Mouse (Mus musculus) MEL (cell line): ENCODE measurements at regions not wholly inside any gene's neighbourhood (a gene's known extent, or its start where the extent isn't known, plus 50 kb on each side); places are given as distances from the start of the nearest gene placed in this dataset.

Experiments
- DNase-seq: peaks from one replicate; pipeline ENCODE4 v3.0.0; 2011; ENCODE audit warnings: low read depth, low spot score
- H3K27ac ChIP-seq: 2 replicates; pipeline ENCODE4 v1.5.1; 2012; ENCODE audit warnings: low read depth, mild to moderate bottlenecking, control low read depth, low read length, moderate library complexity; ENCODE audit not compliant: control insufficient read depth
- H3K27me3 ChIP-seq, 2 experiments: fragments of 150-350 bp in 1 of 2; sonication (generic) in 1 of 2; 2 replicates each; pipeline ENCODE4 v1.6.1; 2012; ENCODE audit warnings: low read length in 2 of 2, mild to moderate bottlenecking in 2 of 2, improper control_type of control experiment in 1 of 2, moderate library complexity in 1 of 2; ENCODE audit not compliant: insufficient read depth in 2 of 2, control insufficient read depth in 1 of 2
- H3K36me3 ChIP-seq, 2 experiments: 2 replicates each; pipeline ENCODE4 v1.6.1; 2012 to 2014; ENCODE audit warnings: low read length in 2 of 2, improper control_type of control experiment in 1 of 2, inconsistent platforms in 1 of 2, mild to moderate bottlenecking in 1 of 2; ENCODE audit not compliant: insufficient read depth in 2 of 2, control insufficient read depth in 1 of 2
- H3K4me1 ChIP-seq, 2 experiments: fragments of 150-350 bp in 1 of 2; sonication (generic) in 1 of 2; 2 replicates each; pipeline ENCODE4 v1.6.1; 2012; ENCODE audit warnings: low read length in 2 of 2, improper control_type of control experiment in 1 of 2, mild to moderate bottlenecking in 1 of 2; ENCODE audit not compliant: insufficient read depth in 2 of 2, control insufficient read depth in 1 of 2
- H3K4me3 ChIP-seq, 2 experiments: fragments of 150-350 bp in 1 of 2; sonication (generic) in 1 of 2; 2 replicates each; pipeline ENCODE4 v1.5.1; 2012; ENCODE audit warnings: low read depth in 2 of 2, low read length in 2 of 2, mild to moderate bottlenecking in 2 of 2, moderate library complexity in 2 of 2, control low read depth in 1 of 2, improper control_type of control experiment in 1 of 2; ENCODE audit not compliant: control insufficient read depth in 1 of 2, insufficient read depth in 1 of 2
- H3K79me2 ChIP-seq: 2 replicates; pipeline ENCODE4 v1.6.1; 2012; ENCODE audit warnings: mild to moderate bottlenecking, low read length, moderate library complexity; ENCODE audit not compliant: control insufficient read depth, poor library complexity, insufficient read depth
- H3K9ac ChIP-seq: 2 replicates; pipeline ENCODE4 v1.6.1; 2012; ENCODE audit warnings: low read depth, mild to moderate bottlenecking, control low read depth, low read length, moderate library complexity; ENCODE audit not compliant: control insufficient read depth, poor library complexity, severe bottlenecking
- H3K9me3 ChIP-seq: fragments of 150-350 bp; sonication (generic); replicated peaks from 2 replicates; pipeline ENCODE4 v1.6.1; 2012; ENCODE audit warnings: mild to moderate bottlenecking, low read length, improper control_type of control experiment, moderate library complexity; ENCODE audit not compliant: insufficient read depth
- BHLHE40 ChIP-seq: IDR thresholded peaks from 2 replicates; pipeline ENCODE4 v1.6.1; 2012; ENCODE audit warnings: low read depth, mild to moderate bottlenecking, inconsistent platforms, low read length, improper control_type of control experiment, borderline replicate concordance
- CHD2 ChIP-seq: IDR thresholded peaks from 2 replicates; pipeline ENCODE4 v1.6.1; 2011; ENCODE audit warnings: low read length, improper control_type of control experiment
- CTCF ChIP-seq, 3 experiments: IDR thresholded peaks in 2 of 3; conservative IDR thresholded peaks in 1 of 3; 2 replicates each; pipeline ENCODE4 v1.5.1; 2011 to 2012; ENCODE audit warnings: low read length in 3 of 3, low read depth in 2 of 3, mild to moderate bottlenecking in 2 of 3, improper control_type of control experiment in 1 of 3, inconsistent platforms in 1 of 3, mixed read lengths in 1 of 3, moderate library complexity in 1 of 3; ENCODE audit not compliant: control insufficient read depth in 1 of 3, insufficient read depth in 1 of 3, poor library complexity in 1 of 3, severe bottlenecking in 1 of 3
- GABPA ChIP-seq: IDR thresholded peaks from 2 replicates; pipeline ENCODE4 v1.6.1; 2012; ENCODE audit warnings: low read depth, mild to moderate bottlenecking, inconsistent platforms, low read length, improper control_type of control experiment, moderate library complexity
- GATA1 ChIP-seq: IDR thresholded peaks from 2 replicates; pipeline ENCODE4 v1.6.1; 2011; ENCODE audit warnings: low read depth, low read length, improper control_type of control experiment
- HCFC1 ChIP-seq: IDR thresholded peaks from 2 replicates; pipeline ENCODE4 v1.6.1; 2012; ENCODE audit warnings: low read depth, mild to moderate bottlenecking, inconsistent platforms, low read length, improper control_type of control experiment, moderate library complexity
- JUND ChIP-seq: IDR thresholded peaks from 2 replicates; pipeline ENCODE4 v1.6.1; 2011; ENCODE audit warnings: low read depth, mild to moderate bottlenecking, improper control_type of control experiment, low read length
- MAFK ChIP-seq: IDR thresholded peaks from 2 replicates; pipeline ENCODE4 v1.6.1; 2011; ENCODE audit warnings: low read depth, mild to moderate bottlenecking, low read length, improper control_type of control experiment, borderline replicate concordance
- MAX ChIP-seq: IDR thresholded peaks from 2 replicates; pipeline ENCODE4 v1.6.1; 2011; ENCODE audit warnings: low read length, improper control_type of control experiment
- NRF1 ChIP-seq: IDR thresholded peaks from 2 replicates; pipeline ENCODE4 v1.6.1; 2014; ENCODE audit warnings: low read depth, mild to moderate bottlenecking, inconsistent platforms, low read length, improper control_type of control experiment, moderate library complexity; ENCODE audit not compliant: poor library complexity, insufficient read depth, severe bottlenecking
- POLR2A ChIP-seq, 2 experiments: IDR thresholded peaks; 2 replicates each; pipeline ENCODE4 v1.6.1; 2011 to 2012; ENCODE audit warnings: low read length in 2 of 2, mild to moderate bottlenecking in 2 of 2, control low read depth in 1 of 2, improper control_type of control experiment in 1 of 2, low read depth in 1 of 2, moderate library complexity in 1 of 2; ENCODE audit not compliant: control insufficient read depth in 1 of 2, insufficient read depth in 1 of 2, poor library complexity in 1 of 2
- POLR2AphosphoS2 ChIP-seq: IDR thresholded peaks from 2 replicates; pipeline ENCODE4 v1.6.1; 2011; ENCODE audit warnings: low read length, improper control_type of control experiment
- SIN3A ChIP-seq: IDR thresholded peaks from 2 replicates; pipeline ENCODE4 v1.6.1; 2012; ENCODE audit warnings: low read length, improper control_type of control experiment, inconsistent platforms
- TBP ChIP-seq: IDR thresholded peaks from 2 replicates; pipeline ENCODE4 v1.8.0; 2011; ENCODE audit warnings: low read depth, low read length, improper control_type of control experiment
- TCF12 ChIP-seq: IDR thresholded peaks from 2 replicates; pipeline ENCODE4 v1.6.1; 2014; ENCODE audit warnings: low read depth, mild to moderate bottlenecking, inconsistent platforms, low read length, improper control_type of control experiment, moderate library complexity
- UBTF ChIP-seq: IDR thresholded peaks from 2 replicates; pipeline ENCODE4 v1.6.1; 2012; ENCODE audit warnings: low read depth, mild to moderate bottlenecking, inconsistent platforms, low read length, improper control_type of control experiment, moderate library complexity, borderline replicate concordance; ENCODE audit not compliant: insufficient read depth
- USF1 ChIP-seq: IDR thresholded peaks from 2 replicates; pipeline ENCODE4 v1.6.1; 2014; ENCODE audit warnings: low read depth, mild to moderate bottlenecking, inconsistent platforms, low read length, improper control_type of control experiment, moderate library complexity
- ZC3H11A ChIP-seq: IDR thresholded peaks from 2 replicates; pipeline ENCODE4 v1.6.1; 2012; ENCODE audit warnings: low read depth, mild to moderate bottlenecking, inconsistent platforms, low read length, improper control_type of control experiment

DNA sequence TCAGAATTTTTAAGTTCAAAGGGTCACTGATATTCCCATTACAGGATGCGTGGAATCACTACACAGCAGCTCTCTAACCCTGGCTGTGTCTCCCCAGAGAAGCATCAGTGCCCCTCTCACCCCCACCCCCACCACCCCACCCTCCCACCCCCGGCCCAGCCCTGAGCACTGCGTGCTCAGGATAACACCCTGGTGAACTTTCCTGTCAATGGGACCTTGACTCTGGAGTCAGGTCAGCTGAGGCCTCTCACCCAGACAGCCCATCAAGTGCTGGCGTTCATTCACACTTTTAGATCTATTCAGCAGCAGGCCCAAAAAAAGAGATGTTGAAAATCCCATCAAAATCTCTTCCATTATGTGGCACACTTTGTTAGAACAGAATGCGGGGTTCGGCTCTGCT is 148.6 kb upstream of the Lef1 start:
- H3K27me3 ChIP-seq = no peaks in the 10 kb centered on the region
- no peaks in the 10 kb centered on the region for H3K36me3 ChIP-seq
- no peak overlapping the region for H3K27ac ChIP-seq
- no peaks in the 10 kb centered on the region for H3K79me2 ChIP-seq
- DNase-seq = no peak
- no peaks in the 10 kb centered on the region for H3K9me3 ChIP-seq
- no peak overlapping the region for H3K4me3 ChIP-seq
- no peaks in the 10 kb centered on the region for H3K4me1 ChIP-seq
- TF ChIP-seq GABPA = no peak
- TF ChIP-seq NRF1 = no peak
- TF ChIP-seq UBTF = no peak
- TF ChIP-seq USF1 = no peak
- TF ChIP-seq GATA1 = no peak
- no peak for TF ChIP-seq ZC3H11A
- no peak for TF ChIP-seq CHD2
- no peak overlapping the region for H3K9ac ChIP-seq

DNA sequence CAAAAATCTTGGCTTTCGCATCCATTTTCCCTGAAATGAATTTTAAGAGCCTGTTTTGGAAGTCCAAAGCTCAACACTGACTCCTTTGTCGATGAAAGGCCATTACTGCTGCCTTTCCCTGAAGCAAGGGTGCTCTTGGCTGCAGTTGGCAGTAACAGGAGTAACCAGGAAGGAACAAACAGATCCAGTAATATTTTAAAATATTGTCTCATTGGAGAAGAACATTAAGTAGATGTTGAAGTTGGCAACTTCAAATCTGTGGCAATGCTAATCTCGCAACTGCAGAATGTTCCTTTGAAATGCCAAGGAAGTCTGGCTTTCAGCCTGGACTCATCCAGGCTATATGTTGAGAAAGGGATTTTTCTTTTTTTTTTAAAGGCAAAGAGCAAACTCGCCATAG is 154.3 kb upstream of the Lef1 start:
- Histone ChIP-seq H3K4me1 (no peaks in the 10 kb centered on the region), H3K27me3 (no peaks in the 10 kb centered on the region), H3K79me2 (no peaks in the 10 kb centered on the region), H3K9me3 (no peaks in the 10 kb centered on the region), H3K4me3 (no peak overlapping the region), H3K36me3 (no peaks in the 10 kb centered on the region), H3K9ac (no peak overlapping the region), H3K27ac (no peak overlapping the region)
- DNase-seq = no peak
- TF ChIP-seq HCFC1 (no peak), TCF12 (no peak), MAFK (no peak), MAX (no peak), GABPA (no peak), JUND (no peak), CTCF (IDR thresholded peaks at IDR 0.05 in 2 of 3, conservative IDR thresholded peaks at IDR 0.05 in 1 of 3; ENCODE audit: control insufficient read depth in 1 of 3, insufficient read depth in 1 of 3, low read depth in 2 of 3, low read length in 3 of 3, poor library complexity in 1 of 3, severe bottlenecking in 1 of 3) (no peak), POLR2A (IDR thresholded peaks at IDR 0.05; ENCODE audit: control insufficient read depth in 1 of 2, insufficient read depth in 1 of 2, low read depth in 1 of 2, low read length in 2 of 2, poor library complexity in 1 of 2) (no peak), SIN3A (no peak), TBP (no peak), POLR2AphosphoS2 (no peak), BHLHE40 (no peak)
